Mouse (Mus musculus) 416B (cell line): Measurements from ENCODE around the gene Rpain.

Experiments used
- DNase-seq: peaks from one replicate; pipeline ENCODE4 v3.0.0; 2011; ENCODE audit warnings: low read depth

Gene Rpain

GRCm38 (mm10) chr11:71001167-71001566 lies 31.2 kb downstream of the Rpain start:
- no peak for DNase-seq

- DNase-seq = peak; percentile 81
These were observed 33.8 kb downstream of the Rpain start for GRCm38 (mm10) chr11:71003611-71004315.

- DNase-seq = peak; percentile 99
These were observed 34.3 kb downstream of the Rpain start, which contains the start of gene Dhx33 for GRCm38 (mm10) chr11:71004316-71004773. Gene Dhx33, minus strand, starts transcription at chr11:71004437.

- peak; percentile 30 for DNase-seq
These were observed 35.0 kb downstream of the Rpain start for GRCm38 (mm10) chr11:71005046-71005445.

GRCm38 (mm10) chr11:71007026-71007425 lies 37.0 kb downstream of the Rpain start:
- no peak for DNase-seq

GRCm38 (mm10) chr11:71007831-71008230 lies 37.8 kb downstream of the Rpain start:
- no peak for DNase-seq

GRCm38 (mm10) chr11:71008321-71008720 lies 38.3 kb downstream of the Rpain start:
- DNase-seq = peak; percentile 40

GRCm38 (mm10) chr11:71012743-71013142 lies 42.7 kb downstream of the Rpain start:
- DNase-seq = no peak

GRCm38 (mm10) chr11:71017051-71017450 lies 47.0 kb downstream of the Rpain start:
- DNase-seq = no peak

- DNase-seq = peak; percentile 47
These were observed 48.6 kb downstream of the Rpain start for GRCm38 (mm10) chr11:71018416-71019200.

- peak; percentile 100 for DNase-seq
These were observed 49.4 kb downstream of the Rpain start, which contains the start of the genes Mis12 and Derl2 for GRCm38 (mm10) chr11:71019201-71020068. Gene Mis12, plus strand, starts transcription at chr11:71019611. Gene Derl2, minus strand, starts transcription at chr11:71019841.
